Mouse (Mus musculus) cerebellum, adult 2 months (tissue): ENCODE results near the gene Epm2aip1. TPM values are rescaled to one million over a fixed set of nuclear protein-coding genes. Genes with fewer than 3 reads are reported as not detected.

Experiments
- DNase-seq, 2 experiments: peaks; one replicate each; pipeline ENCODE4 v3.0.0; 2021
- H3K27ac ChIP-seq: fragments of 200-500 bp; 2 replicates; pipeline ENCODE4 v1.5.1; 2012; ENCODE audit warnings: low read length, control low read depth, inconsistent platforms; ENCODE audit not compliant: insufficient read depth
- H3K27me3 ChIP-seq: fragments of 200-500 bp; 2 replicates; pipeline ENCODE4 v1.6.1; 2012; ENCODE audit warnings: inconsistent platforms, mild to moderate bottlenecking, low read length, moderate library complexity; ENCODE audit not compliant: control insufficient read depth, insufficient read depth
- H3K4me1 ChIP-seq: fragments of 200-500 bp; 2 replicates; pipeline ENCODE4 v1.6.1; 2011; ENCODE audit warnings: low read length; ENCODE audit not compliant: control insufficient read depth, insufficient read depth
- H3K4me3 ChIP-seq: fragments of 200-500 bp; replicated peaks from 2 replicates; pipeline ENCODE3; 2011; ENCODE audit warnings: mild to moderate bottlenecking, low read depth, low read length, control low read depth; ENCODE audit not compliant: insufficient read depth
- CTCF ChIP-seq: fragments of 200-500 bp; IDR thresholded peaks from 2 replicates; pipeline ENCODE4 v1.5.1; 2011; ENCODE audit warnings: low read depth, mild to moderate bottlenecking, control low read depth, low read length, moderate library complexity, borderline replicate concordance; ENCODE audit not compliant: insufficient read depth
- POLR2A ChIP-seq: fragments of 200-500 bp; IDR thresholded peaks from 2 replicates; pipeline ENCODE4 v1.6.1; 2011; ENCODE audit warnings: low read length, control low read depth, borderline replicate concordance; ENCODE audit not compliant: insufficient read depth
- WGBS: fragments of 180-500 bp; shearing (Covaris S2); methylation state at CpG from one replicate; pipeline ENCODE4 v1.1.7; 2018; 5-methylcytosine and 5-hydroxymethylcytosine counted together
- polyA plus RNA-seq: library from polyadenylated mRNA; depleted of rRNA; stranded (reverse); fragments of >200 nt; gene quantifications from 2 replicates; pipeline ENCODE4 v1.2.3, GENCODE M21; 2012

Epm2aip1 gene
- polyA plus RNA-seq, 1 experiment: 52.8 TPM

- H3K4me3 ChIP-seq: no peak overlapping the region
- H3K27me3 ChIP-seq: no peaks in the 10 kb centered on the region
- WGBS: 44% methylated on average over 12 of the region's 12 CpGs
- TF ChIP-seq CTCF (no peak), POLR2A (no peak)
- no peak for DNase-seq
- no peak overlapping the region for H3K27ac ChIP-seq
- no peaks in the 10 kb centered on the region for H3K4me1 ChIP-seq
These were observed 30.6 kb downstream of the Epm2aip1 start for GRCm38 (mm10) chr9:111302196-111302831.

GRCm38 (mm10) chr9:111304036-111304435 is 32.3 kb downstream of the Epm2aip1 start:
- no peak overlapping the region for H3K4me3 ChIP-seq
- WGBS: 85% methylated on average over 6 of the region's 6 CpGs
- DNase-seq: no peak

DNA sequence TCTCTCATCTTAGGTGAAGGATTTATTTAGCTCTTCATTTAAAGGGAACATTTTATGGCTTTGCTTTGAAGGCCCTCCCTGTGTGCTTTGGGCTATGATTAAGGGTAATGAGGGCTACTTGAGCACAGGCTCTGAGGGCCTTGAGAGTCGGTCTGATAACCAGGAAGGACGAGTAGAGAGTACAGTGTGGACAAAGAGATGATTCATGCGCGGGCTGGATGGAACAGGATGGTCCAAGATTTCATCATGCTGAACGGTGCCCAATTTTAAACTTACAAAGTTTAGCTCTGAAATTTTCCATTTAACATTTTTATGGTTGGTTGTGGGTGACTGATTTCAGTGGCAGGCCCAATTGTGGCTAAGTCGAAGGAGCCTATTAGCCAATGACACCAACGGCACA is 34.4 kb downstream of the Epm2aip1 start:
- Histone ChIP-seq H3K4me3 (no peak overlapping the region), H3K27ac (no peak overlapping the region), H3K4me1 (no peaks in the 10 kb centered on the region), H3K27me3 (no peaks in the 10 kb centered on the region)
- DNase-seq: no peak
- TF ChIP-seq CTCF (no peak), POLR2A (no peak)
- WGBS: 90% methylated on average over 7 of the region's 7 CpGs

More at GRCm38 (mm10) chr9:111304036-111304435, 32.3 kb downstream of the Epm2aip1 start:
- Histone ChIP-seq H3K4me1 (no peaks in the 10 kb centered on the region), H3K27me3 (no peaks in the 10 kb centered on the region), H3K27ac (no peak overlapping the region)
- TF ChIP-seq CTCF: no peak
- no peak for TF ChIP-seq POLR2A

GRCm38 (mm10) chr9:111311031-111311842 is 39.5 kb downstream of the Epm2aip1 start, which contains the start of gene Trank1:
Gene Trank1, plus strand, starts transcription at chr9:111311739.
- TF ChIP-seq CTCF: no peak
- no peak within 1 kb of the TSS for H3K27ac ChIP-seq
- DNase-seq: peak; percentile 18 to 26
- peaks cover 4% of the 10 kb centered on the region for H3K27me3 ChIP-seq
- no peaks in the 10 kb centered on the region for H3K4me1 ChIP-seq
- WGBS: 7% methylated on average over 71 of the region's 72 CpGs
- peak within 1 kb of the TSS; percentile 57 for H3K4me3 ChIP-seq

DNA sequence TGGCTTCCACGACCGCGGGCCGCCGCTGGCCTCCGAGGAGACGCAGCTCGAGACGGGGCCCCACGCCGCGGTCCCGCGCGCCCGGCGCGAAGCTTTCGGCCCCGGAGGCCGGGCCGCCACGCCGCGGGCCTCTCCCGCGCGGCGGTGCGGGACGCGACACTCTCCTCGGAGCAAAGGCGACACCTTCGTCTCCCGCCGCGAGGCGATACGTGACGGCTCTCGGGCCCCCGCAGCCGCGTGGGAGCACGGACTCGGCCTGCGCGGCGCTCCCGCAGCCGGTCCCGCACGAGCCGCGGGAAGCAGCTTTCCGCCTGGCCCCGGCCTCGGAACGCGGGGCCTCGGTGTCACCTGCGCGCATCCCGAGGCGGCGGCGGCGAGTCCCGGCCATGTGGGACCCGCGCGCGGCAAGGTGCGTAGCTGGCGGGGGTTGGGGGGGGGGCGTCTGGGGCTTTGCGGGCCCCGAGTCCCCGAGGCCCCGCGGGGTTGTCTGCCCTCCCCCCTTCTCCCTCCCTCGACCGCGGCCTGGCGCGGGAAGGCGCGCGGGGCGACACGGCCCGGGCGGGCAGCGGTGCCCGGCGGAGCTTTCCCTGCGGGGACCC is 40.2 kb downstream of the Epm2aip1 start:
- Histone ChIP-seq H3K27ac (no peak overlapping the region), H3K4me1 (no peaks in the 10 kb centered on the region), H3K27me3 (peaks cover 4% of the 10 kb centered on the region), H3K4me3 (peak overlapping the region; percentile 57)
- 1% methylated on average over 80 of the region's 98 CpGs for WGBS
- TF ChIP-seq CTCF (no peak), POLR2A (no peak)
- peak in 1 of 2 experiments; percentile 9 for DNase-seq

DNA sequence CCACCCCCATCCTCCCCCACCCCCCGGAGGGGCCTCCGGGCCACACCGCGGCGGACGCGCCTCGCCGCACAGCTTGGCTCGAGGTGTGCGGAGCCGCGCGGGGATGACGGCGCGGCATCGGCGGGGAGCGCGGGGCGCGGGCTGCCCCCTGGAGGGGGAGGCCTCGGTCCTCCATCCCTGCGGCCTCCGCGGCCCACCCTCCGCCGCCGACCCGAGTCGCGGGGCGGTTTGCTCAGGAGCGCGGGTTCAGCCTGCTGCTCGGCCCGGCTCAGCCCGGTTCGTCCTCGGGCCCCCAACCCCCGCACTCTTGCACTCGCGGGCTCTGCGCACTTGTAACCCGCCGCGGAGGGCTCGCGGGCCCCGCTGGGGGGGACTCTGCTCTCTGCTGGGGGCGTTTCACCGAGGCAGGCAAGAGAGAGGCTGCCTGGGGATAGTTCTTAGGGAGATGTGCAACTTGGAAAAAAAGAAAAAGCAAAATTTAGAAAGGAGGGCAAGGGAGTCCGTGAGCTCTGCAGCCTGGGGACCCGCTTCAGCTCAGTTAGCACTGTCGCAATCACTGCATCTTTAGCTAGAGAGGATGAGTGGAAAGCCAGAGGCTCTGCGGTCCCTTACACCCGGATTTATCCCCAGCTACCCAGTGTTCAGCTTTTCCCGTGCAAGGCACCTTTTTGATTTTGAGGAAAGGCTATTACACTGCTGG is 40.9 kb downstream of the Epm2aip1 start:
- H3K27ac ChIP-seq: no peak overlapping the region
- H3K4me1 ChIP-seq: no peaks in the 10 kb centered on the region
- H3K27me3 ChIP-seq: peaks cover 4% of the 10 kb centered on the region
- peak overlapping the region; percentile 57 for H3K4me3 ChIP-seq
- no peak for TF ChIP-seq POLR2A
- TF ChIP-seq CTCF: no peak
- WGBS: 1% methylated on average over 57 of the region's 59 CpGs
- peak; percentile 3 to 34 for DNase-seq

- peaks cover 4% of the 10 kb centered on the region for H3K27me3 ChIP-seq
- TF ChIP-seq CTCF (no peak), POLR2A (no peak)
- no peak for DNase-seq
- WGBS: 17% methylated on average over 6 of the region's 6 CpGs
- H3K4me1 ChIP-seq: no peaks in the 10 kb centered on the region
- H3K27ac ChIP-seq: no peak overlapping the region
- no peak overlapping the region for H3K4me3 ChIP-seq
These were observed 41.6 kb downstream of the Epm2aip1 start for GRCm38 (mm10) chr9:111313299-111313698.
